In genomic region chr16:95855230-95855629, GRCm38 (mm10) we compare ENCODE assay signal across 9 mouse cellular contexts.
DNase-seq lines count a peak whose midpoint lies in the region; ATAC-seq and TF ChIP-seq lines count a peak whose summit lies in the region.
"Had no signal": no experiment of that assay in that cellular context is flagged by ENCODE, and none has a peak within 500 bp of the region (broad histone marks: within the 10 kb centered on the region; RNA-seq: fewer than 3 reads in every experiment).

No protein-coding gene starts in this region.

- no peaks in the 10 kb centered on the region for H3K79me2 ChIP-seq in liver, adult 2 months (ENCODE audit: control insufficient read depth, insufficient read depth, low read length)

- no peak for ATAC-seq in liver, embryonic 12.5 days
- peak; percentile 88 for ATAC-seq in intestine, embryonic 15.5 days
- no peak for ATAC-seq in CD4-positive, CD25-positive, alpha-beta regulatory T cell, adult 4 months

- H3K9ac ChIP-seq in liver, adult 2 months (ENCODE audit: low read depth, low read length), result no peak overlapping the region
- H3K9ac ChIP-seq in liver, embryonic 12.5 days, result no peak overlapping the region
- H3K9ac ChIP-seq in intestine, embryonic 15.5 days, result no peak overlapping the region
- H3K9ac ChIP-seq: embryonic facial prominence, embryonic 13.5 days had no signal

- no peak for TF ChIP-seq CTCF in liver, adult 2 months (IDR thresholded peaks at IDR 0.05; ENCODE audit: low read depth, low read length)
- no peak for TF ChIP-seq CTCF in lung, adult 2 months (IDR thresholded peaks at IDR 0.05; ENCODE audit: insufficient read depth, low read length)

- peaks cover 8% of the 10 kb centered on the region for H3K4me1 ChIP-seq in liver, adult 2 months (ENCODE audit: control insufficient read depth, insufficient read depth, low read length)
- no peaks in the 10 kb centered on the region for H3K4me1 ChIP-seq in liver, embryonic 12.5 days
- no peaks in the 10 kb centered on the region for H3K4me1 ChIP-seq in intestine, embryonic 15.5 days (replicated peaks)
- peaks cover 21% of the 10 kb centered on the region for H3K4me1 ChIP-seq in lung, adult 2 months (ENCODE audit: control insufficient read depth, insufficient read depth, low read length)
- H3K4me1 ChIP-seq in midbrain, embryonic 10.5 days, result no peaks in the 10 kb centered on the region

- no peaks in the 10 kb centered on the region for H3K36me3 ChIP-seq in liver, adult 2 months (ENCODE audit: control insufficient read depth, insufficient read depth, low read length)
- no peaks in the 10 kb centered on the region for H3K36me3 ChIP-seq in liver, embryonic 12.5 days
- no peaks in the 10 kb centered on the region for H3K36me3 ChIP-seq in intestine, embryonic 15.5 days
- no peaks in the 10 kb centered on the region for H3K36me3 ChIP-seq in midbrain, embryonic 10.5 days
- H3K36me3 ChIP-seq: embryonic facial prominence, embryonic 13.5 days had no signal

- DNase-seq in liver, adult 2 months (ENCODE audit: extremely low read depth, low read depth, low spot score), result peak; percentile 99
- DNase-seq in lung, adult 2 months, result peak; percentile 78
- peak; percentile 53 for DNase-seq in thymus, postnatal 0 days (ENCODE audit: low spot score)
- no peak for DNase-seq in midbrain, embryonic 10.5 days (ENCODE audit: low spot score)

- no peak overlapping the region for H3K4me2 ChIP-seq in liver, embryonic 12.5 days
- no peak overlapping the region for H3K4me2 ChIP-seq in intestine, embryonic 15.5 days (replicated peaks)
- H3K4me2 ChIP-seq: embryonic facial prominence, embryonic 13.5 days had no signal

- no peak for TF ChIP-seq POLR2A in liver, adult 2 months (IDR thresholded peaks at IDR 0.05; ENCODE audit: extremely low read depth, insufficient read depth, low read length)
- no peak for TF ChIP-seq POLR2A in lung, adult 2 months (IDR thresholded peaks at IDR 0.05; ENCODE audit: borderline replicate concordance, extremely low read depth, low read depth, low read length)

- H3K27ac ChIP-seq in liver, adult 2 months (replicated peaks; ENCODE audit: insufficient read depth, low read depth, low read length), result peak overlapping the region; percentile 39
- H3K27ac ChIP-seq in liver, embryonic 12.5 days, result no peak overlapping the region
- 0 out of 2 replicates have a peak overlapping the region, but pooled peaks have one; percentile 3 for H3K27ac ChIP-seq in intestine, embryonic 15.5 days
- H3K27ac ChIP-seq in midbrain, embryonic 10.5 days (replicated peaks), result no peak overlapping the region
- H3K27ac ChIP-seq: embryonic facial prominence, embryonic 13.5 days; macrophage had no signal

- H3K27me3 ChIP-seq in liver, adult 2 months (ENCODE audit: control insufficient read depth, insufficient read depth, low read length), result no peaks in the 10 kb centered on the region
- H3K27me3 ChIP-seq in liver, embryonic 12.5 days (replicated peaks), result no peaks in the 10 kb centered on the region
- H3K27me3 ChIP-seq in intestine, embryonic 15.5 days (replicated peaks), result no peaks in the 10 kb centered on the region
- H3K27me3 ChIP-seq in midbrain, embryonic 10.5 days (ENCODE audit: low read depth, poor library complexity, severe bottlenecking), result no peaks in the 10 kb centered on the region
- H3K27me3 ChIP-seq: embryonic facial prominence, embryonic 13.5 days had no signal

- H3K9me3 ChIP-seq in liver, embryonic 12.5 days (replicated peaks), result no peaks in the 10 kb centered on the region
- H3K9me3 ChIP-seq in intestine, embryonic 15.5 days, result no peaks in the 10 kb centered on the region
- H3K9me3 ChIP-seq in midbrain, embryonic 10.5 days (replicated peaks), result no peaks in the 10 kb centered on the region
- H3K9me3 ChIP-seq: embryonic facial prominence, embryonic 13.5 days had no signal

- 18% methylated on average over 2 of the region's 2 CpGs for WGBS in liver, adult 2 months
- 52% methylated on average over 2 of the region's 2 CpGs for WGBS in liver, embryonic 12.5 days (ENCODE audit: insufficient replicate concordance)
- 43% methylated on average over 2 of the region's 2 CpGs for WGBS in intestine, embryonic 15.5 days
- WGBS in lung, adult 2 months, result 27% methylated on average over 2 of the region's 2 CpGs
- WGBS in midbrain, embryonic 10.5 days, result 86% methylated on average over 2 of the region's 2 CpGs

- no peak overlapping the region for H3K4me3 ChIP-seq in liver, adult 2 months (ENCODE audit: insufficient read depth, low read depth, low read length)
- H3K4me3 ChIP-seq in liver, embryonic 12.5 days, result no peak overlapping the region
- no peak overlapping the region for H3K4me3 ChIP-seq in intestine, embryonic 15.5 days (replicated peaks)
- no peak overlapping the region for H3K4me3 ChIP-seq in lung, adult 2 months (replicated peaks; ENCODE audit: extremely low read depth, low read depth, low read length)
- H3K4me3 ChIP-seq in midbrain, embryonic 10.5 days, result no peak overlapping the region
- H3K4me3 ChIP-seq: embryonic facial prominence, embryonic 13.5 days had no signal

Comparison
In these comparisons a context has a peak if more than half of its experiments do, and no peak if none do; other contexts are left out.
1. H3K27ac ChIP-seq: peak in liver, adult 2 months (single experiment) and intestine, embryonic 15.5 days (single experiment); none in liver, embryonic 12.5 days (single experiment) and midbrain, embryonic 10.5 days (single experiment).